Mouse (Mus musculus) kidney, embryonic 14.5 days (tissue): ENCODE measurements around the gene 1110032A03Rik. TPM values are rescaled to one million over a fixed set of nuclear protein-coding genes. Genes with fewer than 3 reads are reported as not detected.
A peak's percentile ranks its signal among the peaks of the same experiment; 100 is the strongest.

ENCODE experiments used
- ATAC-seq: fragments of 200-750 bp; cut with Nextera tagmentation; 2 replicates; pipeline ENCODE4 v1.8.0; 2017; ENCODE audit warnings: moderate number of reproducible peaks, mild to moderate bottlenecking, moderate TSS enrichment, moderate library complexity; ENCODE audit not compliant: low FRiP score, low TSS enrichment
- H3K27ac ChIP-seq: fragments of 300-500 bp; sonication (generic); 2 replicates; pipeline ENCODE4 v1.5.1; 2014; ENCODE audit warnings: low read depth, mild to moderate bottlenecking, low read length, moderate library complexity, mixed read lengths
- H3K27me3 ChIP-seq: fragments of 300-500 bp; sonication (generic); 2 replicates; pipeline ENCODE4 v1.6.1; 2014; ENCODE audit warnings: mild to moderate bottlenecking, low read length; ENCODE audit not compliant: control insufficient read depth, insufficient read depth
- H3K36me3 ChIP-seq: fragments of 300-500 bp; sonication (generic); 2 replicates; pipeline ENCODE4 v1.6.1; 2014; ENCODE audit warnings: low read length, mixed read lengths; ENCODE audit not compliant: control insufficient read depth, insufficient read depth
- H3K4me1 ChIP-seq: fragments of 300-500 bp; sonication (generic); 2 replicates; pipeline ENCODE4 v1.6.1; 2014; ENCODE audit warnings: low read length, mixed read lengths; ENCODE audit not compliant: control insufficient read depth, insufficient read depth
- H3K4me2 ChIP-seq: fragments of 300-500 bp; sonication (generic); replicated peaks from 2 replicates; pipeline ENCODE4 v1.6.1; 2014; ENCODE audit warnings: low read depth, mild to moderate bottlenecking, low read length
- H3K4me3 ChIP-seq: fragments of 300-500 bp; sonication (generic); 2 replicates; pipeline ENCODE4 v1.5.1; 2014; ENCODE audit warnings: mild to moderate bottlenecking, low read length
- H3K9ac ChIP-seq: fragments of 300-500 bp; sonication (generic); 2 replicates; pipeline ENCODE4 v1.6.1; 2014; ENCODE audit warnings: low read depth, mild to moderate bottlenecking, low read length, moderate library complexity
- H3K9me3 ChIP-seq: fragments of 300-500 bp; sonication (generic); 2 replicates; pipeline ENCODE4 v1.6.1; 2016; ENCODE audit warnings: low read length; ENCODE audit not compliant: control insufficient read depth
- WGBS: fragments of 180-500 bp; shearing (Covaris S2); extraction: QIAGEN DNeasy Blood & Tissue Kit; methylation state at CpG from one replicate; pipeline ENCODE4 v1.1.7; 2014; 5-methylcytosine and 5-hydroxymethylcytosine counted together
- polyA plus RNA-seq: library from polyadenylated mRNA; unstranded; fragments of >200 nt; fragmentation: Nextera tagmentation; extraction: Ambion mirVana; gene quantifications from 2 replicates; pipeline ENCODE4 v1.2.1, GENCODE M21; 2014

The 1110032A03Rik gene
- polyA plus RNA-seq, 1 experiment from 2014 or later: 35.7 TPM

GRCm38 (mm10) chr9:50795266-50795665, 19.9 kb upstream of the 1110032A03Rik start:
- no peaks in the 10 kb centered on the region for H3K4me1 ChIP-seq
- H3K4me3 ChIP-seq: no peak overlapping the region
- H3K27ac ChIP-seq: no peak overlapping the region
- H3K4me2 ChIP-seq: no peak overlapping the region
- H3K36me3 ChIP-seq: peaks cover 29% of the 10 kb centered on the region
- WGBS: 90% methylated on average over 3 of the region's 3 CpGs
- no peaks in the 10 kb centered on the region for H3K27me3 ChIP-seq
- no peak for ATAC-seq
- H3K9me3 ChIP-seq: no peaks in the 10 kb centered on the region
- H3K9ac ChIP-seq: no peak overlapping the region

GRCm38 (mm10) chr9:50782155-50782554, 6.8 kb upstream of the 1110032A03Rik start:
- WGBS: 82% methylated on average over 2 of the region's 2 CpGs
- H3K27ac ChIP-seq: no peak overlapping the region
- H3K4me2 ChIP-seq: no peak overlapping the region
- no peak for ATAC-seq
- H3K4me1 ChIP-seq: no peaks in the 10 kb centered on the region
- no peaks in the 10 kb centered on the region for H3K9me3 ChIP-seq
- H3K27me3 ChIP-seq: no peaks in the 10 kb centered on the region
- H3K9ac ChIP-seq: no peak overlapping the region
- peaks cover 62% of the 10 kb centered on the region for H3K36me3 ChIP-seq
- no peak overlapping the region for H3K4me3 ChIP-seq

- WGBS: 55% methylated on average over 11 of the region's 11 CpGs
- Histone ChIP-seq H3K4me3 (peak overlapping the region; percentile 92), H3K27ac (no peak overlapping the region), H3K4me1 (0 out of 2 replicates have a peak, but pooled peaks cover 3% of the 10 kb centered on the region), H3K4me2 (peak overlapping the region; percentile 87), H3K9ac (peak overlapping the region; percentile 91; the same call in 1 of the 2 replicates), H3K9me3 (no peaks in the 10 kb centered on the region), H3K36me3 (peaks cover 26% of the 10 kb centered on the region), H3K27me3 (no peaks in the 10 kb centered on the region)
- ATAC-seq: no peak
Observed at GRCm38 (mm10) chr9:50776162-50776760, 941 bp upstream of the 1110032A03Rik start.

GRCm38 (mm10) chr9:50775662-50776126, 374 bp upstream of the 1110032A03Rik start:
- under 1% methylated on average over 25 of the region's 30 CpGs for WGBS
- Histone ChIP-seq H3K27me3 (no peaks in the 10 kb centered on the region), H3K9me3 (no peaks in the 10 kb centered on the region), H3K4me2 (peak overlapping the region; percentile 87), H3K4me1 (0 out of 2 replicates have a peak, but pooled peaks cover 3% of the 10 kb centered on the region), H3K9ac (peak overlapping the region; percentile 91), H3K27ac (peak overlapping the region; percentile 83; the same call in 1 of the 2 replicates), H3K4me3 (peak overlapping the region; percentile 92), H3K36me3 (peaks cover 23% of the 10 kb centered on the region)
- no peak; the same call in 1 of the 2 replicates for ATAC-seq

GRCm38 (mm10) chr9:50774026-50774462, 1.3 kb downstream of the 1110032A03Rik start:
- no peak overlapping the region for H3K27ac ChIP-seq
- peaks cover 12% of the 10 kb centered on the region for H3K36me3 ChIP-seq
- 66% methylated on average over 4 of the region's 4 CpGs for WGBS
- H3K4me3 ChIP-seq: peak overlapping the region; percentile 92; the same call in 1 of the 2 replicates
- peak overlapping the region; percentile 87 for H3K4me2 ChIP-seq
- 0 out of 2 replicates have a peak, but pooled peaks cover 4% of the 10 kb centered on the region for H3K4me1 ChIP-seq
- peak overlapping the region; percentile 91; the same call in 1 of the 2 replicates for H3K9ac ChIP-seq
- H3K27me3 ChIP-seq: no peaks in the 10 kb centered on the region
- H3K9me3 ChIP-seq: no peaks in the 10 kb centered on the region
- no peak for ATAC-seq

GRCm38 (mm10) chr9:50770011-50770410, 5.3 kb downstream of the 1110032A03Rik start:
- Histone ChIP-seq H3K9ac (no peak overlapping the region), H3K36me3 (peaks cover 8% of the 10 kb centered on the region), H3K4me1 (0 out of 2 replicates have a peak, but pooled peaks cover 10% of the 10 kb centered on the region), H3K27ac (no peak overlapping the region), H3K4me3 (no peak overlapping the region), H3K9me3 (no peaks in the 10 kb centered on the region), H3K27me3 (no peaks in the 10 kb centered on the region), H3K4me2 (no peak overlapping the region)
- 93% methylated on average over 2 of the region's 2 CpGs for WGBS
- ATAC-seq: no peak

GRCm38 (mm10) chr9:50768107-50769002, 7.0 kb downstream of the 1110032A03Rik start, which contains the start of gene Fdxacb1:
Gene Fdxacb1 (plus strand): TSS chr9:50768236.
- Histone ChIP-seq H3K4me1 (0 out of 2 replicates have a peak, but pooled peaks cover 7% of the 10 kb centered on the region), H3K4me2 (peak within 1 kb of the TSS; percentile 88), H3K27me3 (no peaks in the 10 kb centered on the region), H3K27ac (peak within 1 kb of the TSS; percentile 77), H3K9ac (peak within 1 kb of the TSS; percentile 61), H3K36me3 (peaks cover 8% of the 10 kb centered on the region), H3K4me3 (peak within 1 kb of the TSS; percentile 59), H3K9me3 (no peaks in the 10 kb centered on the region)
- WGBS: 4% methylated on average over 58 of the region's 59 CpGs
- peak; percentile 98 for ATAC-seq

GRCm38 (mm10) chr9:50767531-50768106, 7.7 kb downstream of the 1110032A03Rik start:
- peak overlapping the region; percentile 59 for H3K4me3 ChIP-seq
- peak; percentile 62 for ATAC-seq
- peaks cover 8% of the 10 kb centered on the region for H3K36me3 ChIP-seq
- WGBS: 8% methylated on average over 17 of the region's 17 CpGs
- H3K9me3 ChIP-seq: no peaks in the 10 kb centered on the region
- H3K27me3 ChIP-seq: no peaks in the 10 kb centered on the region
- H3K27ac ChIP-seq: no peak overlapping the region
- 0 out of 2 replicates have a peak, but pooled peaks cover 7% of the 10 kb centered on the region for H3K4me1 ChIP-seq
- H3K9ac ChIP-seq: peak overlapping the region; percentile 61
- H3K4me2 ChIP-seq: peak overlapping the region; percentile 88
